Mouse (Mus musculus) limb, embryonic 13.5 days (tissue): ENCODE measurements around the gene Olfr1085. TPM values are rescaled to one million over a fixed set of nuclear protein-coding genes. Genes with fewer than 3 reads are reported as not detected.
"Not testable (repeated sequence)": the region's sequence is repeated elsewhere in the genome, so short reads cannot be mapped to it uniquely, and the experiment has no call there.

Experiments
- ATAC-seq: fragments of 200-750 bp; cut with Nextera tagmentation; 2 replicates; pipeline ENCODE4 v1.8.0; 2017; ENCODE audit warnings: low read depth, moderate number of reproducible peaks, moderate TSS enrichment; ENCODE audit not compliant: low FRiP score
- H3K27ac ChIP-seq: fragments of 300-500 bp; sonication (generic); 2 replicates; pipeline ENCODE4 v1.5.1; 2015; ENCODE audit warnings: inconsistent platforms, mild to moderate bottlenecking, moderate library complexity
- H3K27me3 ChIP-seq: fragments of 300-500 bp; sonication (generic); 2 replicates; pipeline ENCODE4 v1.6.1; 2015; ENCODE audit warnings: mild to moderate bottlenecking, inconsistent platforms
- H3K36me3 ChIP-seq: fragments of 300-500 bp; sonication (generic); 2 replicates; pipeline ENCODE4 v1.6.1; 2015; ENCODE audit warnings: inconsistent platforms, mild to moderate bottlenecking, moderate library complexity
- H3K4me1 ChIP-seq: fragments of 300-500 bp; sonication (generic); 2 replicates; pipeline ENCODE4 v1.6.1; 2015; ENCODE audit warnings: inconsistent platforms
- H3K4me2 ChIP-seq: fragments of 300-500 bp; sonication (generic); replicated peaks from 2 replicates; pipeline ENCODE4 v1.6.1; 2015; ENCODE audit warnings: inconsistent platforms, mild to moderate bottlenecking, moderate library complexity
- H3K4me3 ChIP-seq: fragments of 300-500 bp; sonication (generic); 2 replicates; pipeline ENCODE4 v1.5.1; 2015; ENCODE audit warnings: moderate library complexity, mild to moderate bottlenecking, inconsistent platforms
- H3K9ac ChIP-seq: fragments of 300-500 bp; sonication (generic); 2 replicates; pipeline ENCODE4 v1.6.1; 2015; ENCODE audit warnings: mild to moderate bottlenecking, inconsistent platforms
- H3K9me3 ChIP-seq: fragments of 300-500 bp; sonication (generic); 2 replicates; pipeline ENCODE4 v1.6.1; 2016; ENCODE audit warnings: inconsistent platforms
- WGBS: fragments of 180-500 bp; shearing (Covaris S2); methylation state at CpG from one replicate; pipeline ENCODE4 v1.1.7; 2015; 5-methylcytosine and 5-hydroxymethylcytosine counted together
- polyA plus RNA-seq: library from polyadenylated mRNA; unstranded; fragments of >200 nt; fragmentation: Nextera tagmentation; extraction: Ambion mirVana; gene quantifications from 2 replicates; pipeline ENCODE4 v1.2.1, GENCODE M21; 2015

Gene Olfr1085
- polyA plus RNA-seq, result not detected in 2 replicates

DNA sequence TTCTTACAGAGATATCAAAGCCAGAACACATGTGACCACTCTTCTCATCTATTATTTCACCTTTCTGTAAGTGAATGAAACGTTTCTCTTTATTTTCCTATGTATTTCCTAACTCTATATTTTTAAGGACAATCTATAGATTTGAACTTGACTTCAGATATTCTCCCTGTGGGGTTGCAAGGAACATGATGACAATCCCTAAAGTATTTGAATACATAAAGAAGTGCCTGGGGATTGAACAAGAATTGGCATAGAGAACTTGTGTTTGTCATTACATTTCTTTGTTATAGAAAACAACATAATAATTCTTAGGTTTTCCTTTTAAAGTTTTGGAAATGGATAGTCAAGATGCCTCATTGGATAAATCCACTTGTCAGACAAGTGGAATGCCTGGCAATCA, at the start of gene Olfr1085:
Olfr1085 (minus strand) TSS at position 101 of the 400 bp plus-strand sequence.
- no peaks in the 10 kb centered on the region for H3K4me1 ChIP-seq
- WGBS, result 18% methylated on average over 1 of the region's 1 CpGs
- no peak within 1 kb of the TSS for H3K9ac ChIP-seq
- no peak within 1 kb of the TSS for H3K4me2 ChIP-seq
- ATAC-seq, result no peak
- no peak within 1 kb of the TSS for H3K27ac ChIP-seq
- no peaks in the 10 kb centered on the region for H3K36me3 ChIP-seq
- no peak within 1 kb of the TSS for H3K4me3 ChIP-seq
- no peaks in the 10 kb centered on the region for H3K27me3 ChIP-seq
- H3K9me3 ChIP-seq, result no peaks in the 10 kb centered on the region

DNA sequence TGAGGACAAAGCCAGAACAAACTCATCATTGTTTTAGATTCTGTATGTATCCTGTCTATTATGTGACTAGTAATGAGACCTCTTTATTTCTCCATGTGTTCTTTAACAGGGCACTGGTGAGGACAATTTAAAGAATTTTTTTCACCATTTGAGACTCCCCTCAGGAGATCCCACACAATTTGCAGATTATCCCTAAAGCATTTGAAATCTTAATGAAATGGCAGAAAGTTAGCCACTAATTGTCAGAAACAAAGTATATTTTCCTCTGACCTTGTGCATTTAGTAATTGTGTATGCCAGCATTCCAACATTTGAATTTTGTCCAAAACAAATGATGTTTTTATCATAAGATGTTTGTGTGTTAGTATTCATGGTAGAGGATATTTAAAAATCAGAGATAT, 36.5 kb upstream of the Olfr1085 start, which contains the start of gene Olfr1087:
Olfr1087 (minus strand) TSS at position 101 of the 400 bp plus-strand sequence.
- ATAC-seq, result no peak

DNA sequence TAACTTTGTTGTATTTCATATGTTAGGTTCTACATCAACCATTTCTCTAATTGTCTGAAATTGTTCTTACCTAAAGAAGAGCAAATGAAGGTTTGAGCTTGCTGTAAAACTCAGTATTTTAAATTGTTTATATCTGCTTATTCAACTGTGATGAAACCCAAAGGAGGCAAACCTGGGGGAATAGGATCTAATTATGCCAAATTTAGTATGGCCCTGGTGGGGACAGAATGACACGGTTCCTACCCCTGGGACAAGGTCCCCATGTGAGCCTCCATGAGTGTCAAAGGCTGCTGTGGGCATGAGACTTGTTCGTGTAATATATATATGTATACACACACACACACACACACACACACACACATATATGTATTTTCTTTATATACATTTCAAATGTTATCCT, 18.2 kb upstream of the Olfr1085 start, which contains the start of gene Olfr1086:
Olfr1086 (minus strand) TSS at position 101 of the 400 bp plus-strand sequence.
- no peaks in the 10 kb centered on the region for H3K36me3 ChIP-seq
- no peaks in the 10 kb centered on the region for H3K4me1 ChIP-seq
- ATAC-seq, result no peak
- H3K27me3 ChIP-seq, result no peaks in the 10 kb centered on the region
- H3K9ac ChIP-seq, result no peak within 1 kb of the TSS
- H3K27ac ChIP-seq, result no peak within 1 kb of the TSS
- H3K4me2 ChIP-seq, result no peak within 1 kb of the TSS
- no peaks in the 10 kb centered on the region for H3K9me3 ChIP-seq
- 86% methylated on average over 2 of the region's 2 CpGs for WGBS
- no peak within 1 kb of the TSS for H3K4me3 ChIP-seq

More for the DNA sequence above, 36.5 kb upstream of the Olfr1085 start, which contains the start of gene Olfr1087:
- Histone ChIP-seq H3K36me3 (no peaks in the 10 kb centered on the region), H3K4me3 (no peak within 1 kb of the TSS), H3K9me3 (no peaks in the 10 kb centered on the region), H3K27ac (no peak within 1 kb of the TSS), H3K4me1 (no peaks in the 10 kb centered on the region), H3K27me3 (no peaks in the 10 kb centered on the region), H3K4me2 (no peak within 1 kb of the TSS), H3K9ac (no peak within 1 kb of the TSS)

DNA sequence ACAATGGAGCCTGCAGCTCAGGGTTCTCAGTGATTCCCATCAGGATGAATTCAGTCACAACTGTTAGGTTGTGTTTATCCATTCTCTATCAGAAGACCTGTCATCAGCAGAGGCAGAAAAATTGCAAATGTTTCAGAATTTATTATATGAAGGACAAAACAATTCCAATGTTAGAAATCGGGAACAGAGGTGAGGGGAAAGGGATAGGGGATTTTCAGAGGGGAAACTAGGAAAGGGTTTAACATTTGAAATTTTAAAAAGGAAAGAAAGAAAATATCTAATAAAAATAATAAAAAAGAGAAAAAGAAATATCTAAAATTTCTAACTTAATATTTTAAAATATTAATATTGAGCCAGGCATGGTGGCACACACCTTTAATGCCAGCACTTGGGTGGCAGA, 22.2 kb downstream of the Olfr1085 start, which contains the start of gene Olfr1084:
Olfr1084 (minus strand) TSS at position 101 of the 400 bp plus-strand sequence.
- H3K4me1 ChIP-seq, H3K36me3 ChIP-seq, H3K9ac ChIP-seq, H3K27me3 ChIP-seq, H3K4me2 ChIP-seq, H3K4me3 ChIP-seq, H3K27ac ChIP-seq, ATAC-seq, H3K9me3 ChIP-seq: not testable (repeated sequence)
- WGBS, result 74% methylated on average over 1 of the region's 1 CpGs

Other genes starting within 250 kb of the Olfr1085 start
- not detected in 2 replicates for gene Olfr1061, start 248.0 kb downstream of the Olfr1085 start, polyA plus RNA-seq
- not detected in 2 replicates for gene Olfr1062, start 235.3 kb downstream of the Olfr1085 start, polyA plus RNA-seq
- not detected in 2 replicates for gene Olfr1065, start 211.4 kb downstream of the Olfr1085 start, polyA plus RNA-seq
- gene Olfr1066, start 205.8 kb downstream of the Olfr1085 start, polyA plus RNA-seq, result not detected in 2 replicates
- gene Olfr228, start 174.6 kb downstream of the Olfr1085 start, polyA plus RNA-seq, result not detected in 2 replicates
- gene Olfr1076, start 153.6 kb downstream of the Olfr1085 start, polyA plus RNA-seq, result not detected in 2 replicates
- gene Olfr1079, start 119.5 kb downstream of the Olfr1085 start, polyA plus RNA-seq, result not detected in 2 replicates
- not detected in 2 replicates for gene Olfr1080, start 103.8 kb downstream of the Olfr1085 start, polyA plus RNA-seq
- not detected in 2 replicates for gene Olfr1082, start 63.1 kb downstream of the Olfr1085 start, polyA plus RNA-seq
- not detected in 2 replicates for gene Olfr1084, start 22.3 kb downstream of the Olfr1085 start, polyA plus RNA-seq
- gene Olfr1086, start 18.1 kb upstream of the Olfr1085 start, polyA plus RNA-seq, result not detected in 2 replicates
- not detected in 2 replicates for gene Olfr1087, start 36.4 kb upstream of the Olfr1085 start, polyA plus RNA-seq
- not detected in 2 replicates for gene Olfr1089, start 71.7 kb upstream of the Olfr1085 start, polyA plus RNA-seq
- not detected in 2 replicates for gene Olfr1090, start 97.0 kb upstream of the Olfr1085 start, polyA plus RNA-seq
- gene Olfr1093, start 120.5 kb upstream of the Olfr1085 start, polyA plus RNA-seq, result not detected in 2 replicates
- gene Olfr141, start 148.0 kb upstream of the Olfr1085 start, polyA plus RNA-seq, result not detected in 2 replicates
- not detected in 2 replicates for gene Olfr1094, start 162.6 kb upstream of the Olfr1085 start, polyA plus RNA-seq
- gene Olfr1095, start 189.7 kb upstream of the Olfr1085 start, polyA plus RNA-seq, result not detected in 2 replicates
- not detected in 2 replicates for gene Gm13723, start 212.8 kb upstream of the Olfr1085 start, polyA plus RNA-seq
- not detected in 2 replicates for gene Olfr1097, start 230.2 kb upstream of the Olfr1085 start, polyA plus RNA-seq